Mouse (Mus musculus) spleen, adult 2 months (tissue): ENCODE results near the gene Rnf10.

Experiments used
- CTCF ChIP-seq: fragments of 200-500 bp; IDR thresholded peaks from 2 replicates; pipeline ENCODE4 v1.5.1; 2011; ENCODE audit warnings: mild to moderate bottlenecking, inconsistent platforms; ENCODE audit not compliant: insufficient read depth, insufficient read length, insufficient replicate concordance; ENCODE audit errors: extremely low read depth
- POLR2A ChIP-seq: fragments of 200-500 bp; IDR thresholded peaks from 2 replicates; pipeline ENCODE4 v1.6.1; 2011; ENCODE audit warnings: low read depth, low read length, inconsistent platforms

DNA sequence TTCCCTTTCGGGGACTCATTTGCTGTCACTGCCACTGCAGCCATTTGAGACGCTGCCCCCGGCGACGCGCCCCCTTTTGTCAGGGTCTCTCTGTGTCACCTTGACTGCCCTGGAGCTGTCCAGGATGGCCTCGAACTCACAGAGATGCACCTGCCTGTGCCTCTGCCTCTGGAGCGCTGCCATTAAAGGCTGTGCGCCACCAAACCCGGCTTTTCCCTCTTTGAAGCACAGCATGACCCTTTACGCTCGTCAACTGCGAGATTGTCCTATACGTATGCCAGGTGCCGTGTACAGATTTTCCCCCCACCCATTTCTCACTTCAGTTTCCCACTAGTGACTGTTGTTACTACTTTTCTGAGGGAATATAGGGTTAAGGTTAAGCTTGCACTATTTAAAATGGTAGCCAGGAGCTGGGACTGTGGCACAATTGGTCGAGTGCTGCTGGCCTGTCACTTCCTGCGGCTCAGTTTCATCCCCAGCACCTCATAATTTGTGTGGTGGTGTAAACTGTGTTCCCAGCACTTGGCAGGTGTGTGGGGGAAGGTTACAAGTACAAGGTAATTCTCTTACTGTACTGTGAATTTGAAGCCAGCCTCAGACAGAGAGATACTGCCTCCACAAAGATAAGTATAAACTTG is 7.5 kb upstream of the Rnf10 start:
- TF ChIP-seq CTCF = no peak
- no peak for TF ChIP-seq POLR2A
